Mouse (Mus musculus): ENCODE measurements around the gene Fndc3b.

- TF ChIP-seq CTCF (IDR thresholded peaks at IDR 0.05; ENCODE audit: borderline replicate concordance, insufficient read depth, low read length) (no peak), POLR2A (IDR thresholded peaks at IDR 0.05; ENCODE audit: low read depth, low read length) (no peak)
Observed at GRCm38 (mm10) chr3:27751657-27752056, 40.5 kb upstream of the Fndc3b start.

All from embryonic fibroblast, embryonic 13.5 days (primary cell).